Mouse (Mus musculus) embryonic facial prominence, embryonic 15.5 days (tissue): ENCODE data around the gene Gm11939. TPM values are rescaled to one million over a fixed set of nuclear protein-coding genes. Genes with fewer than 3 reads are reported as not detected.
"Not testable (repeated sequence)": the region's sequence is repeated elsewhere in the genome, so short reads cannot be mapped to it uniquely, and the experiment has no call there.

Experiments
- ATAC-seq: fragments of 200-750 bp; cut with Nextera tagmentation; 2 replicates; pipeline ENCODE4 v1.8.0; 2017; ENCODE audit warnings: low read depth, moderate TSS enrichment; ENCODE audit not compliant: insufficient number of reproducible peaks, low FRiP score, low TSS enrichment
- H3K27ac ChIP-seq: fragments of 300-500 bp; sonication (generic); replicated peaks from 2 replicates; pipeline ENCODE4 v1.5.1; 2015; ENCODE audit warnings: mild to moderate bottlenecking, inconsistent platforms
- H3K27me3 ChIP-seq: fragments of 300-500 bp; sonication (generic); 2 replicates; pipeline ENCODE4 v1.6.1; 2015; ENCODE audit warnings: inconsistent platforms
- H3K36me3 ChIP-seq: fragments of 300-500 bp; sonication (generic); 2 replicates; pipeline ENCODE4 v1.6.1; 2015; ENCODE audit warnings: mild to moderate bottlenecking, inconsistent platforms
- H3K4me1 ChIP-seq: fragments of 300-500 bp; sonication (generic); 2 replicates; pipeline ENCODE4 v1.6.1; 2015; ENCODE audit warnings: inconsistent platforms
- H3K4me2 ChIP-seq: fragments of 300-500 bp; sonication (generic); replicated peaks from 2 replicates; pipeline ENCODE4 v1.6.1; 2015; ENCODE audit warnings: mild to moderate bottlenecking, inconsistent platforms
- H3K4me3 ChIP-seq: fragments of 300-500 bp; sonication (generic); replicated peaks from 2 replicates; pipeline ENCODE4 v1.5.1; 2015; ENCODE audit warnings: mild to moderate bottlenecking, inconsistent platforms
- H3K9ac ChIP-seq: fragments of 300-500 bp; sonication (generic); 2 replicates; pipeline ENCODE4 v1.6.1; 2015; ENCODE audit warnings: inconsistent platforms
- H3K9me3 ChIP-seq: fragments of 300-500 bp; sonication (generic); replicated peaks from 2 replicates; pipeline ENCODE4 v1.6.1; 2016; ENCODE audit warnings: inconsistent platforms
- WGBS: fragments of 180-500 bp; shearing (Covaris S2); methylation state at CpG from one replicate; pipeline ENCODE4 v1.1.7; 2015; 5-methylcytosine and 5-hydroxymethylcytosine counted together
- polyA plus RNA-seq: library from polyadenylated mRNA; unstranded; fragments of >200 nt; fragmentation: Nextera tagmentation; extraction: Ambion mirVana; gene quantifications from 2 replicates; pipeline ENCODE4 v1.2.1, GENCODE M21; 2015

Gm11939 gene
- 1.2 TPM in 1 of 2 replicates, not detected in the other for polyA plus RNA-seq

GRCm38 (mm10) chr11:99559366-99559765 lies at the start of gene Gm11939:
Gm11939 (minus strand) TSS chr11:99559466.
- H3K27ac ChIP-seq: no peak within 1 kb of the TSS
- no peaks in the 10 kb centered on the region for H3K27me3 ChIP-seq
- no peak within 1 kb of the TSS for H3K4me2 ChIP-seq
- 86% methylated on average over 9 of the region's 9 CpGs for WGBS
- H3K9me3 ChIP-seq: no peaks in the 10 kb centered on the region
- ATAC-seq: no peak
- H3K9ac ChIP-seq: no peak within 1 kb of the TSS
- no peak within 1 kb of the TSS for H3K4me3 ChIP-seq
- H3K36me3 ChIP-seq: no peaks in the 10 kb centered on the region
- no peaks in the 10 kb centered on the region for H3K4me1 ChIP-seq

GRCm38 (mm10) chr11:99603208-99603607 lies 43.9 kb upstream of the Gm11939 start, which contains the start of gene Gm11938:
Gm11938 (minus strand) TSS chr11:99603308.
- H3K9ac ChIP-seq, H3K27ac ChIP-seq, H3K4me3 ChIP-seq, H3K4me2 ChIP-seq, H3K9me3 ChIP-seq, H3K4me1 ChIP-seq, H3K27me3 ChIP-seq, H3K36me3 ChIP-seq, ATAC-seq: not testable (repeated sequence)
- 76% methylated on average over 1 of the region's 1 CpGs for WGBS

- 77% methylated on average over 6 of the region's 6 CpGs for WGBS
- H3K27me3 ChIP-seq, H3K27ac ChIP-seq, H3K36me3 ChIP-seq, H3K4me1 ChIP-seq, H3K9ac ChIP-seq, ATAC-seq, H3K4me3 ChIP-seq, H3K9me3 ChIP-seq, H3K4me2 ChIP-seq: not testable (repeated sequence)
These were observed 38.5 kb upstream of the Gm11939 start, which contains the start of gene Krtap9-3 for GRCm38 (mm10) chr11:99597742-99598141. Krtap9-3 (minus strand) TSS chr11:99598105.

- H3K9ac ChIP-seq: no peak within 1 kb of the TSS
- no peak within 1 kb of the TSS for H3K4me2 ChIP-seq
- no peaks in the 10 kb centered on the region for H3K36me3 ChIP-seq
- no peaks in the 10 kb centered on the region for H3K9me3 ChIP-seq
- ATAC-seq: no peak
- no peaks in the 10 kb centered on the region for H3K27me3 ChIP-seq
- H3K4me1 ChIP-seq: no peaks in the 10 kb centered on the region
- H3K4me3 ChIP-seq: no peak within 1 kb of the TSS
- no peak within 1 kb of the TSS for H3K27ac ChIP-seq
- 72% methylated on average over 6 of the region's 6 CpGs for WGBS
These were observed 31.7 kb upstream of the Gm11939 start, which contains the start of gene Krtap1-3 for GRCm38 (mm10) chr11:99590981-99591380. Krtap1-3 (minus strand) TSS chr11:99591339.

- no peak overlapping the region for H3K9ac ChIP-seq
- no peak overlapping the region for H3K27ac ChIP-seq
- H3K9me3 ChIP-seq: no peaks in the 10 kb centered on the region
- H3K27me3 ChIP-seq: no peaks in the 10 kb centered on the region
- 83% methylated on average over 7 of the region's 7 CpGs for WGBS
- H3K4me1 ChIP-seq: no peaks in the 10 kb centered on the region
- H3K4me3 ChIP-seq: no peak overlapping the region
- no peak overlapping the region for H3K4me2 ChIP-seq
- ATAC-seq: no peak
- H3K36me3 ChIP-seq: no peaks in the 10 kb centered on the region
These were observed 25.8 kb upstream of the Gm11939 start for GRCm38 (mm10) chr11:99585096-99585495.

GRCm38 (mm10) chr11:99583245-99583704 lies 24.0 kb upstream of the Gm11939 start, which contains the start of gene Krtap1-4:
Krtap1-4 (minus strand) TSS chr11:99583654.
- Histone ChIP-seq H3K27me3 (no peaks in the 10 kb centered on the region), H3K9me3 (no peaks in the 10 kb centered on the region), H3K36me3 (no peaks in the 10 kb centered on the region), H3K27ac (no peak within 1 kb of the TSS), H3K9ac (no peak within 1 kb of the TSS), H3K4me2 (no peak within 1 kb of the TSS), H3K4me1 (no peaks in the 10 kb centered on the region), H3K4me3 (no peak within 1 kb of the TSS)
- WGBS: 55% methylated on average over 5 of the region's 5 CpGs
- ATAC-seq: no peak

- H3K36me3 ChIP-seq: no peaks in the 10 kb centered on the region
- H3K27ac ChIP-seq: no peak overlapping the region
- no peak overlapping the region for H3K4me3 ChIP-seq
- H3K4me1 ChIP-seq: no peaks in the 10 kb centered on the region
- no peak for ATAC-seq
- H3K9ac ChIP-seq: no peak overlapping the region
- no peaks in the 10 kb centered on the region for H3K27me3 ChIP-seq
- H3K9me3 ChIP-seq: no peaks in the 10 kb centered on the region
- 75% methylated on average over 6 of the region's 6 CpGs for WGBS
- no peak overlapping the region for H3K4me2 ChIP-seq
These were observed 22.3 kb upstream of the Gm11939 start for GRCm38 (mm10) chr11:99581564-99581963.

GRCm38 (mm10) chr11:99581051-99581450 lies 21.8 kb upstream of the Gm11939 start:
- H3K4me1 ChIP-seq: no peaks in the 10 kb centered on the region
- 76% methylated on average over 5 of the region's 5 CpGs for WGBS
- ATAC-seq: no peak
- no peak overlapping the region for H3K4me3 ChIP-seq
- no peaks in the 10 kb centered on the region for H3K27me3 ChIP-seq
- H3K9me3 ChIP-seq: no peaks in the 10 kb centered on the region
- no peaks in the 10 kb centered on the region for H3K36me3 ChIP-seq
- no peak overlapping the region for H3K27ac ChIP-seq
- H3K4me2 ChIP-seq: no peak overlapping the region
- H3K9ac ChIP-seq: no peak overlapping the region

GRCm38 (mm10) chr11:99580636-99581035 lies 21.4 kb upstream of the Gm11939 start, which contains the start of gene Krtap1-5:
Krtap1-5 (minus strand) TSS chr11:99581016.
- no peaks in the 10 kb centered on the region for H3K9me3 ChIP-seq
- no peak for ATAC-seq
- no peak within 1 kb of the TSS for H3K27ac ChIP-seq
- H3K9ac ChIP-seq: no peak within 1 kb of the TSS
- no peaks in the 10 kb centered on the region for H3K27me3 ChIP-seq
- no peak within 1 kb of the TSS for H3K4me3 ChIP-seq
- H3K4me1 ChIP-seq: no peaks in the 10 kb centered on the region
- H3K36me3 ChIP-seq: no peaks in the 10 kb centered on the region
- WGBS: 77% methylated on average over 6 of the region's 6 CpGs
- no peak within 1 kb of the TSS for H3K4me2 ChIP-seq

- Histone ChIP-seq H3K9ac (no peak overlapping the region), H3K9me3 (no peaks in the 10 kb centered on the region), H3K4me1 (no peaks in the 10 kb centered on the region), H3K4me3 (peak overlapping the region; percentile 24; the same call in 1 of the 2 replicates), H3K4me2 (peak overlapping the region; percentile 44), H3K36me3 (no peaks in the 10 kb centered on the region), H3K27me3 (no peaks in the 10 kb centered on the region), H3K27ac (no peak overlapping the region)
- WGBS: 2% methylated on average over 7 of the region's 7 CpGs
- no peak for ATAC-seq
These were observed 14.8 kb upstream of the Gm11939 start for GRCm38 (mm10) chr11:99574106-99574505.

GRCm38 (mm10) chr11:99573164-99573563 lies 13.9 kb upstream of the Gm11939 start:
- Histone ChIP-seq H3K4me1 (no peaks in the 10 kb centered on the region), H3K4me3 (no peak overlapping the region), H3K9ac (no peak overlapping the region), H3K27me3 (no peaks in the 10 kb centered on the region), H3K4me2 (no peak overlapping the region), H3K9me3 (no peaks in the 10 kb centered on the region), H3K36me3 (no peaks in the 10 kb centered on the region), H3K27ac (no peak overlapping the region)
- WGBS: 56% methylated on average over 4 of the region's 4 CpGs
- no peak for ATAC-seq

GRCm38 (mm10) chr11:99566530-99566929 lies 7.3 kb upstream of the Gm11939 start, which contains the start of gene Krtap3-1:
Krtap3-1 (minus strand) TSS chr11:99566630.
- ATAC-seq: no peak
- Histone ChIP-seq H3K9me3 (no peaks in the 10 kb centered on the region), H3K36me3 (no peaks in the 10 kb centered on the region), H3K9ac (no peak within 1 kb of the TSS), H3K4me2 (no peak within 1 kb of the TSS), H3K4me3 (no peak within 1 kb of the TSS), H3K27ac (no peak within 1 kb of the TSS), H3K27me3 (no peaks in the 10 kb centered on the region), H3K4me1 (no peaks in the 10 kb centered on the region)
- 86% methylated on average over 7 of the region's 7 CpGs for WGBS
